Mouse (Mus musculus): ENCODE results near the gene Tanc1. TPM values are rescaled to one million over a fixed set of nuclear protein-coding genes. Genes with fewer than 3 reads are reported as not detected.

Gene Tanc1
- total RNA-seq, 2 experiments from 2014 or later = 118 to 124 TPM

- Histone ChIP-seq H3K4me3 (no peak overlapping the region), H3K27ac (no peak overlapping the region)
- TF ChIP-seq CTCF (conservative IDR thresholded peaks at IDR 0.05) = no peak
- no peak for DNase-seq (ENCODE audit: low spot score in 2 of 2)
Observed at GRCm38 (mm10) chr2:59706806-59707205, 95.0 kb downstream of the Tanc1 start.

- no peak overlapping the region for H3K4me3 ChIP-seq
- no peak for DNase-seq (ENCODE audit: low spot score in 2 of 2)
- TF ChIP-seq CTCF (conservative IDR thresholded peaks at IDR 0.05) = no peak
- H3K27ac ChIP-seq = peak overlapping the region; percentile 5
Observed at GRCm38 (mm10) chr2:59707922-59708706, 96.3 kb downstream of the Tanc1 start.

- no peak overlapping the region for H3K4me3 ChIP-seq
- no peak for TF ChIP-seq CTCF (conservative IDR thresholded peaks at IDR 0.05)
- peak overlapping the region; percentile 54 for H3K27ac ChIP-seq
- no peak for DNase-seq (ENCODE audit: low spot score in 2 of 2)
Observed at GRCm38 (mm10) chr2:59710771-59711170, 98.9 kb downstream of the Tanc1 start.

- TF ChIP-seq CTCF (conservative IDR thresholded peaks at IDR 0.05) = no peak
- no peak overlapping the region for H3K4me3 ChIP-seq
Observed at GRCm38 (mm10) chr2:59711992-59712391, 100.2 kb downstream of the Tanc1 start.

GRCm38 (mm10) chr2:59712484-59712883 is 100.6 kb downstream of the Tanc1 start:
- Histone ChIP-seq H3K27ac (peak overlapping the region; percentile 80), H3K4me3 (no peak overlapping the region)
- TF ChIP-seq CTCF (conservative IDR thresholded peaks at IDR 0.05) = no peak
- DNase-seq (ENCODE audit: low spot score in 2 of 2) = no peak

More at GRCm38 (mm10) chr2:59711992-59712391, 100.2 kb downstream of the Tanc1 start:
- DNase-seq (ENCODE audit: low spot score in 2 of 2) = no peak
- H3K27ac ChIP-seq = peak overlapping the region; percentile 80

- H3K27ac ChIP-seq = peak overlapping the region; percentile 80
- DNase-seq (ENCODE audit: low spot score in 2 of 2) = peak in 1 of 2 experiments; percentile 34
- no peak for TF ChIP-seq CTCF (conservative IDR thresholded peaks at IDR 0.05)
- no peak overlapping the region for H3K4me3 ChIP-seq
Observed at GRCm38 (mm10) chr2:59713626-59714556, 102.0 kb downstream of the Tanc1 start.

- no peak for TF ChIP-seq CTCF (conservative IDR thresholded peaks at IDR 0.05)
- H3K4me3 ChIP-seq = no peak overlapping the region
- peak overlapping the region; percentile 80; the same call in 1 of the 2 replicates for H3K27ac ChIP-seq
- no peak for DNase-seq (ENCODE audit: low spot score in 2 of 2)
Observed at GRCm38 (mm10) chr2:59714992-59715391, 103.2 kb downstream of the Tanc1 start.

GRCm38 (mm10) chr2:59716461-59716860 is 104.6 kb downstream of the Tanc1 start:
- H3K4me3 ChIP-seq = no peak overlapping the region
- DNase-seq (ENCODE audit: low spot score in 2 of 2) = no peak
- TF ChIP-seq CTCF (conservative IDR thresholded peaks at IDR 0.05) = no peak
- no peak overlapping the region for H3K27ac ChIP-seq

GRCm38 (mm10) chr2:59717746-59718294 is 106.0 kb downstream of the Tanc1 start:
- no peak for DNase-seq (ENCODE audit: low spot score in 2 of 2)
- H3K4me3 ChIP-seq = no peak overlapping the region
- H3K27ac ChIP-seq = no peak overlapping the region; the same call in 1 of the 2 replicates
- TF ChIP-seq CTCF (conservative IDR thresholded peaks at IDR 0.05) = no peak

GRCm38 (mm10) chr2:59718601-59719416 is 107.0 kb downstream of the Tanc1 start:
- no peak for TF ChIP-seq CTCF (conservative IDR thresholded peaks at IDR 0.05)
- peak overlapping the region; percentile 65 for H3K27ac ChIP-seq
- H3K4me3 ChIP-seq = no peak overlapping the region
- no peak for DNase-seq (ENCODE audit: low spot score in 2 of 2)

- no peak for DNase-seq (ENCODE audit: low spot score in 2 of 2)
- H3K27ac ChIP-seq = no peak overlapping the region
- no peak overlapping the region for H3K4me3 ChIP-seq
- no peak for TF ChIP-seq CTCF (conservative IDR thresholded peaks at IDR 0.05)
Observed at GRCm38 (mm10) chr2:59719831-59720230, 108.0 kb downstream of the Tanc1 start.

GRCm38 (mm10) chr2:59721119-59721518 is 109.3 kb downstream of the Tanc1 start:
- H3K4me3 ChIP-seq = no peak overlapping the region
- no peak for DNase-seq (ENCODE audit: low spot score in 2 of 2)
- peak overlapping the region; percentile 16 for H3K27ac ChIP-seq
- no peak for TF ChIP-seq CTCF (conservative IDR thresholded peaks at IDR 0.05)

All from layer of hippocampus, adult 2 months (tissue).